Mouse (Mus musculus): Measurements from ENCODE around the gene Myom3. TPM values are rescaled to one million over a fixed set of nuclear protein-coding genes. Genes with fewer than 3 reads are reported as not detected.

Myom3 gene
- total RNA-seq, 4 experiments from 2014 or later = 0.84 to 2.7 (median 1.6) TPM

DNA sequence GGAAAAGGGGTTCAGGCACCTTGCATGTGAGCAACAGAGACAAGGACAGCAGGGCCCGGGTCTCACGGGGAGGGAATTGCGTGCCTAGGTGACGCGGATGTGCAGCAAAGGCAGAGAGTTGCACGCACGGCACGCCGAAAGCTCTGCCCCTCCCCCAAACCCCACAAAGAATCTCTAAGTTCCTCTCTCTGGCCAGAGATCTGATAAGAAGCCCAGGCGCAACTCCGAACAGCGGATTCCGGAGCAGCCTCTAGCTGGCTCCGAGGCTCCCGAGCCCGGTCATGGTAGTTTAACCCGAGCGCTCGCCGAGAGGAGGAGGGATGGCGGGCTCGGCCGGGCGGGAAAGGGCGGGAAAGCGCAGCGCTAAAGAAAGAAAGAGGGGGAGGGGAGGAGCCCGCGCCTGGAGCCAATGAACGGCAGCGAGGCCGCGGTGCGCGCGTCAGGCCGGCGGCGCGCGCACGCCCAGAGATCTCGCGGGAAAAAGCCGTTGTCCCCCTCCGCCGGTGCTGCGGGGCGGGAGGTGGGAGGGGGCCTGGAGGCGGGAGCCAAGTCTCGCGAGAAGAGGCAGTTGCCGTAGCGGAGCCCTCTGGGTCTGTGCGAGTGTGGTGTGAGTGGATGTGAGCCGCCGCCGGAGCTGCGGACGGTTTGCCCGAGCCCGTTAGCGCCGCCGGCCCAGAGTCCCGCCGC is 96.2 kb downstream of the Myom3 start, which contains the start of gene Srsf10:
Gene Srsf10, plus strand, starts transcription at position 212 of the 687 bp plus-strand sequence.
- DNase-seq (ENCODE audit: low spot score) = peak; percentile 92

GRCm38 (mm10) chr4:135856223-135857091 is 96.9 kb downstream of the Myom3 start:
- DNase-seq (ENCODE audit: low spot score) = no peak

GRCm38 (mm10) chr4:135857597-135858186 is 98.2 kb downstream of the Myom3 start:
- DNase-seq (ENCODE audit: low spot score) = no peak

Other genes with a start within 250 kb of the Myom3 start
- gene Grhl3, start 186.1 kb upstream of the Myom3 start, total RNA-seq (2022) = not detected
- 1 to 10 TPM; 2.0 to 3.3 (median 2.6) TPM for gene Ifnlr1, start 73.4 kb upstream of the Myom3 start, total RNA-seq (2022)
- gene Il22ra1, start 31.5 kb upstream of the Myom3 start, total RNA-seq (2022) = under 1 TPM; 0.35 to 0.59 (median 0.39) TPM
- 10 to 100 TPM; 33.2 to 42.3 (median 37.9) TPM for gene Srsf10, start 96.0 kb downstream of the Myom3 start, total RNA-seq (2022)
- 10 to 100 TPM; 51.2 to 75.7 (median 66.5) TPM for gene Pnrc2, start 114.1 kb downstream of the Myom3 start, total RNA-seq (2022)
- gene Cnr2, start 135.7 kb downstream of the Myom3 start, total RNA-seq (2022) = under 1 TPM; 0.22 to 0.57 (median 0.36) TPM
- 10 to 100 TPM; 29.8 to 40.8 (median 34.6) TPM for gene Fuca1, start 161.0 kb downstream of the Myom3 start, total RNA-seq (2022)
- 10 to 100 TPM; 83.3 to 91.3 (median 85.0) TPM for gene Hmgcl, start 186.7 kb downstream of the Myom3 start, total RNA-seq (2022)
- gene Gale, start 204.0 kb downstream of the Myom3 start, total RNA-seq (2022) = 1 to 10 TPM; 1.2 to 3.2 (median 1.6) TPM
- gene Lypla2, start 212.9 kb downstream of the Myom3 start, total RNA-seq (2022) = 10 to 100 TPM; 32.5 to 38.4 (median 35.9) TPM
- 10 to 100 TPM; 20.8 to 23.4 (median 21.6) TPM for gene Pithd1, start 227.5 kb downstream of the Myom3 start, total RNA-seq (2022)